Mouse (Mus musculus) thymus, adult 2 months (tissue): ENCODE results near the gene Sar1b.

Experiments used
- CTCF ChIP-seq: fragments of 200-500 bp; IDR thresholded peaks from 2 replicates; pipeline ENCODE4 v1.5.1; 2012; ENCODE audit warnings: mild to moderate bottlenecking, control low read depth, low read length, moderate library complexity, borderline replicate concordance; ENCODE audit not compliant: control insufficient read depth, poor library complexity, insufficient read depth; ENCODE audit errors: extremely low read depth
- POLR2A ChIP-seq: fragments of 200-500 bp; IDR thresholded peaks from 2 replicates; pipeline ENCODE4 v1.6.1; 2012; ENCODE audit warnings: mild to moderate bottlenecking, low read length, control low read depth, moderate library complexity; ENCODE audit not compliant: control insufficient read depth, poor library complexity, insufficient read depth; ENCODE audit errors: extremely low read depth

DNA sequence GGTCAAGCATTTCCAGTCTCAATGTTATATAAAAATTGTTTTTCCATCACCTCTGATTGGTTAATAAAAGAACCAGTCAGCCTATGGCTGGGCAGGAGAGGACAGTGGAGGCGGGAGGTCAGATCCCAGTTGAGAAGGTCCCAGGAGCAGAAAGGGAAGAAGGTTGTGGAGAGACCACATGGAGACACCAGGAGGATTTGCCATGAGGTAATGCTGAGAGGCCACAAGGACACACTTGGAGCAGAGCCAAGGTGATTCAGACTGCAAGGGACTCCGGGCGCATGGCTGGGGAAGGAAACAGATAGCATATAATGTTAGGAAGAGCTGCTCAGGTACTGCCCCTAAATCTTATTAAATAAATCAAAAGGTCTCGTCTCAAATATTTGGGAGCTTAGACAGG, 32.8 kb downstream of the Sar1b start:
- TF ChIP-seq POLR2A (no peak), CTCF (no peak)
